Mouse (Mus musculus) CD4-positive, CD25-positive, alpha-beta regulatory T cell, adult 2 months (primary cell): ENCODE measurements around the gene Chmp4b.

ENCODE experiments used
- DNase-seq: peaks from one replicate; pipeline ENCODE4 v3.0.0-alpha.2; 2012; ENCODE audit warnings: low read depth, low spot score

Gene Chmp4b

GRCm38 (mm10) chr2:154641176-154641575 is 10.3 kb upstream of the Chmp4b start:
- no peak for DNase-seq

DNA sequence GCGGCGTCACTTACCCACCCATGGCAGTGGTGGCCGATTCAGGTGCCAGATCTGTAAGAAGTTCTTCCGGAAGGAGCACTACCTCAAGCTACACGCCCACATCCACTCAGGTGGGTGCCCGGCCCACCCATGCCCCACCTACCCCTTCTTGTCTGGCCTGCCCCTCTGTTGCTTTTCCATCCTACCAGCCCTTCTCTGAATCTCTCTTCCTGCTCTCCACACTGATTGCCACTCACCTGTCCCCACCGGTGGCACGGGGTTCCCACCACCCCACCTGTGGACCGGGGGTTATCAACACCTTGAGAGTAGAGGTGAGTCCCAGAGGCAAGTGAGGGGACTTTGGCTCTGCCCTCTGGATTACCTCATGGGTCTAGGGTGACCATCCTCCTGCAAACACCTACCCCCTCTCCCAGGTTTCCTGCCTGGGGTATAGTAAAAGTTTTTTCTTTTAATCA is 9.5 kb upstream of the Chmp4b start:
- DNase-seq = no peak

DNA sequence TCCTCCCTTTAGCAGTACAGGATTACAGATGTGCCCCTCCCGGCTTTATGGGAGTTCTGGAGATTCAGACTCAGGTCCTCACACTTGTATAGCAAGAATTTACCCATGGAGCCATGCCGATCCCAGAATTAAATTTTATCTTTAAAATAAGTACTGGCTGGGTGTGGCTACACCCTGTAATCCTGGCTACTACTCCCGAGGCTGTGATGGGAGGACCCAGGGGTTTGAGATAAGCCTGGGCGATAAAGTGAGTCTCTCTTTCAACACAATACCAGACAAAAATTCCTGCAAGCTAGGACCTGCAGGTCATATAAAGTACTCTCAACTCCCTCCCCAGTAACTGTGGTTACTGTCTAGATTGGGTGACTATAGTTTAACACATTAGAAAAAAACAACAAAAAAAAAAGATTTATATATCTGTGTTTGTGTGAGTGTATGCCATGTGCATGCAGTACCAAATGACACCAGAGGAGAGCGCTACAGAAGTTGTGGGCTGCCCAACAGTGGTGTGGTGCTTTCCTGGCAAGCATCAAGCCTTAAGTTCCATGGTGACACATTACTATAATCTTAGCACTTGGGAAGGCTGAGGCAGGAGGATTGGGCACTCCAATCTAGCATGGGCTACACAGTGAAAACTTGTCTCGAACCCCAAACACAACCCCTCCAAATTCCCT is 8.7 kb upstream of the Chmp4b start:
- no peak for DNase-seq

DNA sequence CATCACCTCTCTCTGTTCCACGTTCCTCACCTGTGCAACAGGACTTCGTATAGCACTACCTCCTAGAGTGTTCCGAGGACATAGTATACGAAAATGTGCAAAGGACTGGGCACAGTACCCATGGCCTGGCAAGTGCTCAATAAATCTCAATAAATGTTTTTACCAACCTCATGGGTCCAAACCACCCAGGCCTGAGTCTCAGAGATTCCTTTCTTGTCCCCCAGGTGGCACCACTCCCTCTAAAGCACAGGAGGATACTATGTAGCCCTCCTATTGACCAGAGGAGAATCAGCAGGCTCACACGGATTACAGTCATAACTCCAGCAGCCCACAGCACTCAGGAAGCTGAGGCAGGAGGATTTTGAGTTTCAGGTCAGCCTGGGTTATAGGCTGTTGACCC is 4.9 kb upstream of the Chmp4b start:
- DNase-seq = peak; percentile 34

GRCm38 (mm10) chr2:154648086-154648485 is 3.4 kb upstream of the Chmp4b start:
- peak; percentile 69 for DNase-seq

DNA sequence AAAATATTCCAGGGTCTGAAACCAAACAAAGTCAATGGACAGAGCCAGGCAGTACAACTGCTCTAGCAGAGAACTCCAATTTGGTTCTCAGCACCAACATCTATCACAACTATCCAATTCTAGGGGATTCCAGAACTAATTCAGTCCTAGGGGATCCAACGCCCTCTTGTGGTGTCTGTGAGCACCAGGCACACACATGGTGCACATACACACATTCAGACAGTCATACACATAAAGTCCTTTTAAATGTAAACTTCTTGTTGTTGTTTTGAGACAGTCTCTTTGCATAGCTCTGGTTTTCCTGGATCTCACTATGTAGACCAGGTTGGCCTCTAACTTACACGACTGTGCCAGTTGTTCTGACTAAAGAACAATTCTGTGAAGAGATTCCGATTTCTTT is 1.1 kb upstream of the Chmp4b start:
- DNase-seq = no peak

- no peak for DNase-seq
Measured at GRCm38 (mm10) chr2:154654976-154655375, 3.5 kb downstream of the Chmp4b start.

- no peak for DNase-seq
Measured at GRCm38 (mm10) chr2:154655878-154656414, 4.4 kb downstream of the Chmp4b start.

GRCm38 (mm10) chr2:154656710-154657485 is 5.4 kb downstream of the Chmp4b start:
- peak; percentile 98 for DNase-seq

DNA sequence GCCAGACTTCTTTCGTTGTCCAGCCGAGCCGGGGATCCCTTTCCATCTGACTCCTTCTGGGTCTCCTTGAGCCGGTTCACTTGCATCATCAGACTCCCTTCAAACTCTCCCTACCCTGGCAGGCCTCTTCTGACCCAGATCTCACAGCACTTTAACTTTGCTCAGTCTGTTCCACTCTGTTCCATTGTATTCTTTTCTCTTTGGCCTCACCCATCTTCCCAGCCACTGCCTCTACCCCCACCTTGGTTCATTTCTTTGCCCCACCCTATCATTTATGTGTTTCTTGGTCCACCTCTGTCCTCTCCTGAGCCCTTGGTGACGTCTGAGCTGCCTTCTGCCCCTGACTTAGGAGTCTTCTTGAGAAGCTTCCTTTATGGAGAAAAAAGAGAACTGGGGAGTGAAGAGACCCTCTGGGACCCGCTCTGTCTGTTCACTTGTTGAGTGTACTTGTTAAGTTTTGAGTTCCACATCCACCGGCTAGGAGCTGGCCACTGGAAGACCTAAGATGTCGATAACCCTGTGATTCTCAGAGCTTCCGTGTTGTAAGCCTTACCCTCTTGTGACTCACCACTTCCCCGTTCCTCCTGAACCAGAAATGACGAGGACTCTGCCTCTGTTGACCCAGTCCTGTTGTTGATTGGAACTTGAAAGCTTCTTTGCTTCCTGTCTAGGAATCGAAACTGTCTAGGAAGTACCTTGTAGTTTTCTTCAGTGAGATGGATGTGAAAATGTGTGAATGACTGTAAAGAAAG is 6.2 kb downstream of the Chmp4b start:
- DNase-seq = peak; percentile 88

DNA sequence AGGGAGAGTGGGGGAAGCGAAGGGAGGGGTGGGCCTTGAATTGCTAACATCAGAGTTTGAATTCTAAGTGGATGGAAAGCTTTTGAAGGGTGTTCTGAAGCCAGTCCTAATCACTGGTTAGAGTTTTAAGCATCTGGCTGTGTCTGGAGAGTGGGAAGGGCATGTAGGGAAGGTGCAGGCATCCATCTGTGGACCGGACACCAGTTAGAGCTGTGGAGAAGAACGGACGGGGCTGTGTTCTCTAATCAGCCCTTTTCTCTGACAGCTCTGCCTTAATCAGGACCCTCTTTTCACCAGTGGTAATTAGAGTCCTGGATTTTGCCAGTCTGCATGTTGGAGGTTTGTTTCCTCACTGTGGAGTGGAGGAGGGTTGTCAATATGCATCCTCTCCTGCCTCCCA is 7.6 kb downstream of the Chmp4b start:
- DNase-seq = no peak

GRCm38 (mm10) chr2:154659531-154660074 is 8.1 kb downstream of the Chmp4b start:
- DNase-seq = peak; percentile 34

GRCm38 (mm10) chr2:154668680-154669079 is 17.2 kb downstream of the Chmp4b start:
- no peak for DNase-seq

DNA sequence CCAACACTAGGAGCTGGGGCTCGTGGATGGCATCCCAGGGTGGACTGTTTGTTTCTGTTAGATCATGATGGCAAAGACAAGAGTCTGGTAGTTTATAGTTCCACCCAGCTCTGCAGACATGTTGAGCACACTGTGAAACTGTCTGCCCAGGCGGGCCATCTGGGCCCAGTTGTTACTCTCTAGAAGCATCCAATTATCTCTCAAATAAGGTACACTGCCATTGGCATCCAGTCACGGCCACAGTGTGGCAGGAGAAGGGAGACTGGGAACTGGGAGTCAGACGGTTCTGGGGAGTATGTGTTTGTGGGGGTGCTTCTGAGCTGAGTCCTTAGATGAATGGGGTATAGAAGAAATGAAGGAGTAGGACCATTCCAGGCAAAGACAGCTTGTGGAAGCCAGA is 18.6 kb downstream of the Chmp4b start:
- no peak for DNase-seq

DNA sequence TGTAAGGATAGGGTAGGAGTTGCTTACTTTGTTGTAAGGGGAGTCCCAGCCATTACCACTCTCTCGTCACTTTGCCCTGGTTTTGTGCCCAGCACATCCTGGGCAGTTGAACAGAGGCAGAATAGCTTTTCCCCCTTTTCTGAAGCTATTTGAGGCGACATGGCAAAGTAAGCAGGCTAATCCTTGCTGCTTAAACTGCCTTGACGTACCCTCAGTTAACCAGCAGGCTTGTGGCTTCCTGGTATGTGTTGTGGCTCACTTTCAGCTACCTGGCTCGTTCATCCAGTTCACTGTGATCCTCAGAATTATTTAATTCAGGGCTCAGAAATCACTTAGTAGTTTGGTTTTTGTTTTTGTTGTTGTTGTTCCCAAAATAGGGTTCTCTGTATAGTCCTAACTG is 19.2 kb downstream of the Chmp4b start:
- DNase-seq = no peak

- no peak for DNase-seq
Measured at GRCm38 (mm10) chr2:154674008-154674407, 22.5 kb downstream of the Chmp4b start.

DNA sequence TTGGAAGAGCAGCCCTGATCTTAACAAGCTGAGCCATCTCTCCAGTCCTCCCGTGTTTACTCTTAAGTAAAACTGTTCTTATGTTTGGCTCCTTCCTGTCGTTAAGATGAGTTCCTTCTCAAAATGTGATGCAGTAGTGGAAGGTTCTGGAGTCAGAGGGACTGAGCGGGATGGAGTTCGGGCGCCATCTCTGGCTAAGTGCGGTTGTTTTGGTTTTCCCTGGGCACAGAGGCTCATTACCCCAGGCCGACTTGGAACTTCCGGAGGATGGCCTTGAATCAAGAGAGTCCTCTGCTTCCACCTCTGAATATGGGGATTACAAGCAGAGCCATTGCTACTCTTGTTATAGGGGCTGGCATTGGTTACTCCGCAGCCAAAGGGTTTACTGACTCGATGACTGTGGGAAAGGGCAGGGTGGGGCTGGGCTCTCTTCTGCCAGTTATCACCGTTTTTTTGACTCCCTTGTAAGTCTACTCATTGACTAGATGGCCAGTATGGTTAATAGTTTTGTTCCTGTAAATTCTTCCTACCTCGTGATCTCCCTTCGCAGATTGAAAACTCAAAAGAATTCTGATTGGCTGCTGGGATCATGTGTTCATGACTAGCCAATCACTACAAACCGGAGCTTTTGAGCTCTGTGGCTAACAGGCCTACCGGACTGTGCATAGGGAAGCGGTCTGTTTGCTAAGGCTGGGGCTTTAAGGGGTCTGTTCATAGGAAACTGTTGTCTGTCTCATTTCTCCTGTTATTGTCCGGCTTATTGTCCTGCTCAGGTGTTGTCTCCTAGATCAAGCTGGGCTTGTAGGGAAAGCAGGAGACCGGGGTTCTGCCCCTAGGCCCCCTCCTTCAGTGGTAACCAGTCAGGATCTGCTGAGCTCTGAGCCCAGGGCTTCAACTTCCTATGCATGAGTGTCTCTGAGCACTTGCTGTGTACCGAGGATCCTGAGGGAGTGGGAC is 25.4 kb downstream of the Chmp4b start:
- no peak for DNase-seq

DNA sequence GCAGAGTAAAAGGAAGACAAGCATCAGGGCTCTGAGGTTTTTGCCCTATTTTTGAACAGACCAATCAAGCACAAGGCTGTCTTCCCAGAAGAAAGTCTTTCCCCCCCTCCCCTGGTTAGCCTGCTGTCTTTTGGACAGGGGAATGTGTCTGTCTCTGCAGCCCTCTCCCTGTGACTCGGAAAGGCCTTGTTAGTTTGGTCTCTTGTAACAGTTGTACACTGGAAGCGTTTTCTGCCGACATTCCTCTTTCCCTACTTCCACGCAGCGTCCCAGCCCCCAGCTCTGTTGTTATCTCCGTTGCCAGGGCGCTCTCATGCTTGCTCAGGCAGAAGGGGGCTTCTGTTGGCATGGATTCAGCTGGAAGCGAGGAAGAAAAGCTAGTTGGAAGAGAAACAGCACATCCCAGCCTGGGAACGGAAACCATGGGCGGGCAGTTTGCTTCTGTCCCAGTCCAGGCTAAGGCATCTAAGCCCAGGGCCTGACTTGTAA is 26.2 kb downstream of the Chmp4b start:
- no peak for DNase-seq

- no peak for DNase-seq
Measured at GRCm38 (mm10) chr2:154678995-154679394, 27.5 kb downstream of the Chmp4b start.

DNA sequence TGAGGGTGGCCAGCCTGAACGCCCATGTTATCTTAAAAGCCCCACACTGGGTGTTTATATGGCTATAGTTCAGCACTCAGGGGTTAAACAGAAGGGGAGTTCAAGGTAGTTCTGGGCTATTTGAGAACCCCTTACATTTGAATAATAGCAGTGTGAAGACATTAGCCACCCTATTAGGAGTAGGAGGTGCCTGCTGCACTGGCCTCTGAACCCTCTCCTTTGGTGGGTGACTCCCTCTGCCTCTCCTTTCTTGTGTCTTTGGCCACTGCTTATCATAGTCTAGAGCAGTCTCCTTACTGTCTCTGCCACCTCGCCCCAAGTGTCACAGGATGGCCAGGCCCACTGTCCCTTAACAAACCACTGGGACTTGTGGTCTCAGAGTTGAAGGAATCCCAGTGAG is 28.8 kb downstream of the Chmp4b start:
- no peak for DNase-seq

GRCm38 (mm10) chr2:154680941-154681340 is 29.4 kb downstream of the Chmp4b start:
- no peak for DNase-seq
